Mouse (Mus musculus) ES-Bruce4 (cell line): ENCODE measurements around the gene Mylk.

Experiments
- CTCF ChIP-seq: IDR thresholded peaks from one replicate; pipeline ENCODE4 v1.8.1; 2011; ENCODE audit warnings: low read depth, low read length
- EP300 ChIP-seq: IDR thresholded peaks from 2 replicates; pipeline ENCODE4 v1.6.1; 2011; ENCODE audit warnings: low read depth, low read length; ENCODE audit not compliant: insufficient read depth

DNA sequence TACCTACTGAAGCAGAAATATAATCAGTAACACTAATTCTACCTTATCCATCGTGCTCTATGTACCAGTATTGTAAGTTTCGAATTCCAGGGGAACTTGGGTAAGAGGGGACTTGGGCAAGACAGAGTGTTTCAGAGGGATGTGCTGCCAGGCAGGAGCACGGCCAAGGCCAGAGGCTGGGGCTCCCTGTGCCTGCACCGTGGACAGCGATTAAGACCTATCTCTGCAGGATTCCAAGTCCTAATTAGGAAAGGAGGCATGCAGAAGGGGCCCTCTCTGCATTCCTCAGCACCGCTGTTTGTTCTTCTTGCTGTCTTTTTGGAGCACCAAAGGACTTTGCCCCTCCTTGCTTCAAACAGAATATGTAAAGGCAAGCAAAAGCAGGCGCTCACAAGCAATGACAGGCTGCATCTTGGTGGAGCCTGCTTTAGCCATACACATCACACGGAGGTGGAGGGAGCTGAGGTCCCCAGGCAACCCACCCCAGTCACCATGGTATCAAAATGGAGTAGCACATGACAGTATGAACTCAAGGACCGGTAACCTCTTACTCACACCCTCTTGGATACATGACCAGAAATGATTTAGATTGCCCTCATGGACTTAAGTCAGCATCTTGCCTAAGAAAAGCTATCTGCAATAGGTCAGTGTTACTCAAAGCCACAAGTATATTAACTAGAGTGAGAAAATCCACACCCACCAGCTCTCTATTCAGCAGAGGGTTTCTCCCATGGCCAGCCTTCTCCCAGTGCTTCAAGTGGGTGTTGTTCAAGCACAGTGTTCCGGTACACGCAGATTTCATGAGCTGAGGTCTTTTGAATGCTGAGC, 239.4 kb downstream of the Mylk start:
- TF ChIP-seq CTCF (no peak), EP300 (no peak)
